8 mouse cellular contexts compared by ENCODE assay signal in the genomic region with DNA sequence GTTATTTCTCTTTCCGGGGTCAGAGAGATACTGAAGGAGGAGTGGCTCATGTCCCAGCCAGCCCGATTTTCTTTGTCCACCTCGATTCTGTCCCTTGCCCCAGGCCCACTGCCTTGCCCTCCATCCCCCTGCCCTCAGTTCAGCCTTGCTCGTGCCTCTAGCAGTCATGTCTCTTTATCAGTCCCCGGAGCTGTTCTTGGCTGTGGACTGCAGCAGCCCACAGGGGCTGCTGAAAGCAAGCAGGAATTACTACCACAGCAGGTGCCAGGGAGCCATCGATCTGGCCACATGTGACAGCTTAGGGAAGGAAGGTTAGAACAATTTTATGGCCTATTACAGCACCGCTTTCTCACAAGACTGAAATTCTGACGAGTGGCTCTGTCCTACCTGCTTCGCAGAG.
DNase-seq lines count a peak whose midpoint lies in the region; ATAC-seq and TF ChIP-seq lines count a peak whose summit lies in the region.

No protein-coding gene starts in this region.

- H3K4me3 ChIP-seq in lung, postnatal 0 days (ENCODE audit: low read depth, low read length), result peak overlapping the region; percentile 9; the same call in 1 of the 2 replicates
- H3K4me3 ChIP-seq in limb, embryonic 10.5 days, result no peak overlapping the region
- H3K4me3 ChIP-seq in stomach, embryonic 15.5 days (replicated peaks), result no peak overlapping the region

- ATAC-seq in lung, postnatal 0 days, result no peak
- no peak; the same call in 1 of the 2 replicates for ATAC-seq in stomach, embryonic 15.5 days (ENCODE audit: insufficient read depth, low FRiP score, low read depth)

- no peak overlapping the region for H3K9ac ChIP-seq in lung, postnatal 0 days (replicated peaks; ENCODE audit: low read depth)
- H3K9ac ChIP-seq in stomach, embryonic 15.5 days, result no peak overlapping the region

- H3K4me1 ChIP-seq in lung, postnatal 0 days (ENCODE audit: insufficient read depth, low read depth, low read length), result no peaks in the 10 kb centered on the region
- peaks cover 19% of the 10 kb centered on the region for H3K4me1 ChIP-seq in limb, embryonic 10.5 days
- no peaks in the 10 kb centered on the region for H3K4me1 ChIP-seq in stomach, embryonic 15.5 days

- DNase-seq in heart, adult 11 months, result peak; percentile 56
- no peak for DNase-seq in heart, adult 8-10 months (ENCODE audit: low spot score)
- no peak for DNase-seq in lung, postnatal 0 days (ENCODE audit: low spot score)
- no peak for DNase-seq in lung, adult 18-20 months
- peak; percentile 37 for DNase-seq in limb, embryonic 10.5 days (ENCODE audit: low spot score)
- DNase-seq in right cerebral cortex, postnatal 36 days (ENCODE audit: low spot score in 2 of 2), result no peak
- no peak for DNase-seq in frontal cortex, postnatal 10 days (ENCODE audit: low spot score in 2 of 2)

- no peak for TF ChIP-seq EP300 in lung, postnatal 0 days (IDR thresholded peaks at IDR 0.05)

- no peaks in the 10 kb centered on the region for H3K27me3 ChIP-seq in lung, postnatal 0 days (replicated peaks; ENCODE audit: insufficient read depth, low read length)
- H3K27me3 ChIP-seq in limb, embryonic 10.5 days (ENCODE audit: low read depth, poor library complexity, severe bottlenecking), result no peaks in the 10 kb centered on the region
- no peaks in the 10 kb centered on the region for H3K27me3 ChIP-seq in stomach, embryonic 15.5 days (replicated peaks)

- no peak for TF ChIP-seq CTCF in lung, postnatal 0 days (IDR thresholded peaks at IDR 0.05)

- H3K4me2 ChIP-seq in lung, postnatal 0 days (replicated peaks; ENCODE audit: low read depth, low read length), result peak overlapping the region; percentile 28
- H3K4me2 ChIP-seq in stomach, embryonic 15.5 days, result peak overlapping the region; percentile 8; the same call in 1 of the 2 replicates

- H3K9me3 ChIP-seq in lung, postnatal 0 days (ENCODE audit: low read length), result no peaks in the 10 kb centered on the region
- no peaks in the 10 kb centered on the region for H3K9me3 ChIP-seq in limb, embryonic 10.5 days (replicated peaks)
- no peaks in the 10 kb centered on the region for H3K9me3 ChIP-seq in stomach, embryonic 15.5 days

- WGBS in lung, postnatal 0 days, result 64% methylated on average over 9 of the region's 9 CpGs
- 46% methylated on average over 9 of the region's 9 CpGs for WGBS in limb, embryonic 10.5 days
- 68% methylated on average over 9 of the region's 9 CpGs for WGBS in stomach, embryonic 15.5 days

- H3K36me3 ChIP-seq in lung, postnatal 0 days (ENCODE audit: insufficient read depth, low read length), result no peaks in the 10 kb centered on the region
- no peaks in the 10 kb centered on the region for H3K36me3 ChIP-seq in limb, embryonic 10.5 days
- H3K36me3 ChIP-seq in stomach, embryonic 15.5 days, result no peaks in the 10 kb centered on the region

- H3K27ac ChIP-seq in lung, postnatal 0 days (ENCODE audit: low read length), result no peak overlapping the region
- H3K27ac ChIP-seq in limb, embryonic 10.5 days, result 0 out of 2 replicates have a peak overlapping the region, but pooled peaks have one; percentile 3
- no peak overlapping the region for H3K27ac ChIP-seq in stomach, embryonic 15.5 days

Comparison
In these comparisons a context has a peak if more than half of its experiments do, and no peak if none do; other contexts are left out.
1. DNase-seq: peak in heart, adult 11 months (single experiment) and limb, embryonic 10.5 days (single experiment); none in heart, adult 8-10 months (single experiment), lung, postnatal 0 days (single experiment), lung, adult 18-20 months (0 of 2), right cerebral cortex, postnatal 36 days (0 of 2) and frontal cortex, postnatal 10 days (0 of 2).